Mouse (Mus musculus): ENCODE measurements around the gene Il1rapl1.

DNA sequence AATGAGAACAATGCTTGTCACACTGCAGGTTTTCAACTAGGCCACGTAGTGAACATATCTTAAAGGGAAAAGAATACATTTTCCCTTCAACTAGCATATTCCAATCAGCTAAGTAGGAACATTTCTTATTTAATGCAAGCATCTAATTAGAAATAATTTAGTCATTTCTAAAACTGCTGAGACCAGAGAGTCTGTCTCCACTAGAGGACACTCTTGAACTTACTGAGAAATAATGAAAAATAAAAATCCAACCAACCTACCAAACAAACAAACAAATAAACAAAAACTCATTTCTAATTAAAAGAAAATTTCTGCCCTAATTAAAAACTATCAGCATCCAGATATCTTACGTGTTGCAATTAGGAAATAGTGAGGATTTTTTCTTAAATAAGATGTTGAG lies 1312.7 kb downstream of the Il1rapl1 start:
- no peak for TF ChIP-seq GATA1 (IDR thresholded peaks at IDR 0.05; ENCODE audit: low read length)
- no peak for TF ChIP-seq TAL1 (IDR thresholded peaks at IDR 0.05; ENCODE audit: low read length)

Data from erythroblast, embryonic 14.5 days (primary cell).